Mouse (Mus musculus) limb, embryonic 10.5 days (tissue): ENCODE results near the gene Ank2. TPM values are rescaled to one million over a fixed set of nuclear protein-coding genes. Genes with fewer than 3 reads are reported as not detected.

Source experiments
- DNase-seq: peaks from one replicate; pipeline ENCODE4 v3.0.0-alpha.2; 2017; ENCODE audit warnings: low spot score
- H3K27ac ChIP-seq: fragments of 300-500 bp; sonication (generic); 2 replicates; pipeline ENCODE4 v1.5.1; 2016; ENCODE audit warnings: mild to moderate bottlenecking
- H3K27me3 ChIP-seq: fragments of 300-500 bp; sonication (generic); 2 replicates; pipeline ENCODE4 v1.6.1; 2016; ENCODE audit warnings: low read depth, mild to moderate bottlenecking; ENCODE audit not compliant: poor library complexity, severe bottlenecking
- H3K36me3 ChIP-seq: fragments of 300-500 bp; sonication (generic); 2 replicates; pipeline ENCODE4 v1.6.1; 2016; ENCODE audit warnings: mild to moderate bottlenecking, moderate library complexity
- H3K4me1 ChIP-seq: fragments of 300-500 bp; sonication (generic); 2 replicates; pipeline ENCODE4 v1.6.1; 2016
- H3K4me3 ChIP-seq: fragments of 300-500 bp; sonication (generic); 2 replicates; pipeline ENCODE4 v1.5.1; 2016; ENCODE audit warnings: mild to moderate bottlenecking, moderate library complexity
- H3K9me3 ChIP-seq: fragments of 300-500 bp; sonication (generic); replicated peaks from 2 replicates; pipeline ENCODE4 v1.6.1; 2016; ENCODE audit warnings: mild to moderate bottlenecking
- WGBS: fragments of 180-500 bp; shearing (Covaris S2); methylation state at CpG from one replicate; pipeline ENCODE4 v1.1.7; 2016; 5-methylcytosine and 5-hydroxymethylcytosine counted together
- polyA plus RNA-seq: library from polyadenylated mRNA; unstranded; fragments of >200 nt; fragmentation: Nextera tagmentation; extraction: Ambion mirVana; gene quantifications from 2 replicates; pipeline ENCODE4 v1.2.1, GENCODE M21; 2016

Ank2 gene
- polyA plus RNA-seq, 1 experiment from 2014 or later: 15.3 TPM

DNA sequence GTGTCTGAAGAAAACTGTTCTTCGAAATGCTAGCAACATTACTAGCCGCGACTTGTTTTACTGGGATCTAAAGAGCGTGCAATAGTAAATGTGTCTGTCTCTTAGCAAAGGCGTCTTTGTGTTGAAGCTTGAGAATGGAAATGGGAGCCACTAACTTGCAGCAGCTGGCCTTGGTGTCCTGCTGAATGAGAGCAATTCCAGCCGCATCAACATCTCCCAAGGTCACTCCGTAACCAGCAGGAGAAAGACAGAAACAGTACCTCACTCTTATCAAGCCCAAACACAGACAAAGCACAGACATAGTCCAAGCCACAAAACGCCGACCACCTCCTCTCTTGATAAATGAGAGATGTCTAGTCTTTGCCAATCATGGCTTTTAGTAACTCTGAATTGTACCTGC lies 278.3 kb downstream of the Ank2 start:
- no peaks in the 10 kb centered on the region for H3K9me3 ChIP-seq
- no peaks in the 10 kb centered on the region for H3K36me3 ChIP-seq
- peaks cover 6% of the 10 kb centered on the region for H3K4me1 ChIP-seq
- no peak for DNase-seq
- 92% methylated on average over 9 of the region's 9 CpGs for WGBS
- H3K27me3 ChIP-seq: peaks cover 6% of the 10 kb centered on the region
- no peak overlapping the region for H3K4me3 ChIP-seq
- H3K27ac ChIP-seq: no peak overlapping the region

GRCm38 (mm10) chr3:127213534-127213933 lies 285.6 kb downstream of the Ank2 start:
- no peak overlapping the region for H3K4me3 ChIP-seq
- no peaks in the 10 kb centered on the region for H3K27me3 ChIP-seq
- DNase-seq: no peak
- no peaks in the 10 kb centered on the region for H3K36me3 ChIP-seq
- H3K27ac ChIP-seq: no peak overlapping the region
- no peaks in the 10 kb centered on the region for H3K9me3 ChIP-seq
- H3K4me1 ChIP-seq: no peaks in the 10 kb centered on the region
- WGBS: 70% methylated on average over 5 of the region's 5 CpGs

GRCm38 (mm10) chr3:127211119-127211518 lies 288.0 kb downstream of the Ank2 start:
- H3K4me3 ChIP-seq: no peak overlapping the region
- H3K36me3 ChIP-seq: no peaks in the 10 kb centered on the region
- WGBS: 85% methylated on average over 3 of the region's 3 CpGs
- DNase-seq: no peak
- peaks cover 2% of the 10 kb centered on the region; the same call in 1 of the 2 replicates for H3K4me1 ChIP-seq
- no peaks in the 10 kb centered on the region for H3K27me3 ChIP-seq
- H3K9me3 ChIP-seq: no peaks in the 10 kb centered on the region
- H3K27ac ChIP-seq: no peak overlapping the region

DNA sequence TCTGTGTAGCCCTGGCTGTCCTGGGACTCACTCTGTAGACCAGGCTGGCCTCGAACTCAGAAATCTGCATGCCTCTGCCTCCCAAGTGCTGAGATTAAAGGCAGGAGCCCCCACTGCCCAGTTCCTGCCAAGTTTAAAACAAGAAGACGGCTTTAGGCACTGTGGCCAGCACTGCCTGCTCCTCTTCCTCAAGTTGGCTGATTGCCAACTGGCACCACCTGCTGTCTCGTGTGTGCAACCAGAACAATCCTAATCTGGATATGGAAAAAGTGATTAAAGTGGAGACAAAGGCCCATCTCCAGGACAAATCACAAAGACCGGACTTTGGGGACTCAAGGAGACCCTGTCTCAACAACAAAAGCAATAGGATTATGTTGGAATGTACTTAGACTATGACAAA lies 288.6 kb downstream of the Ank2 start:
- Histone ChIP-seq H3K9me3 (no peaks in the 10 kb centered on the region), H3K36me3 (no peaks in the 10 kb centered on the region), H3K27ac (no peak overlapping the region), H3K4me1 (peaks cover 5% of the 10 kb centered on the region; the same call in 1 of the 2 replicates), H3K4me3 (no peak overlapping the region), H3K27me3 (no peaks in the 10 kb centered on the region)
- 76% methylated on average over 4 of the region's 4 CpGs for WGBS
- no peak for DNase-seq

DNA sequence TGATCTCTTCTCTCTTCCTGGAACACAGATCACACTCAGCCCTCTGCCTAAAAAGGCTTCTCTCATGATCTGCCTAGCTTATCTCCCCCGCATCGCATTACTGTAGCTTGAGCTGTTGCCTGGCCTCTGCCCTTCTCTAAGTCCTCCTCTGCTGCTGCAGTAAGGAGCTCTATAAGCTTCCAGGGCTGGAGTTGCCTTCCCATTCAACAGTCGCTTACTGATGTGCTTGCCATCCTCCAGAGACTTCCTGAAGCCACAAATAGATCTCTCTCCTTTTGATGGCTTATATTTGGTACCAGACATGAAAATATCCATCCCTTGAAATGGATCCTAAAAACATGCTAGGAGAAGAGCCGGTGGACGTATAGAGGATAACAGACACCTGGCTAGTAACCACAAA lies 290.3 kb downstream of the Ank2 start:
- Histone ChIP-seq H3K27ac (no peak overlapping the region), H3K9me3 (no peaks in the 10 kb centered on the region), H3K36me3 (no peaks in the 10 kb centered on the region), H3K4me3 (no peak overlapping the region), H3K4me1 (peaks cover 5% of the 10 kb centered on the region; the same call in 1 of the 2 replicates), H3K27me3 (no peaks in the 10 kb centered on the region)
- 91% methylated on average over 5 of the region's 5 CpGs for WGBS
- no peak for DNase-seq

- no peak for DNase-seq
- Histone ChIP-seq H3K27ac (no peak overlapping the region), H3K4me1 (peaks cover 5% of the 10 kb centered on the region; the same call in 1 of the 2 replicates), H3K27me3 (no peaks in the 10 kb centered on the region), H3K4me3 (no peak overlapping the region), H3K36me3 (no peaks in the 10 kb centered on the region), H3K9me3 (no peaks in the 10 kb centered on the region)
- WGBS: 81% methylated on average over 5 of the region's 5 CpGs
Measured at GRCm38 (mm10) chr3:127205883-127206434, 293.2 kb downstream of the Ank2 start.

DNA sequence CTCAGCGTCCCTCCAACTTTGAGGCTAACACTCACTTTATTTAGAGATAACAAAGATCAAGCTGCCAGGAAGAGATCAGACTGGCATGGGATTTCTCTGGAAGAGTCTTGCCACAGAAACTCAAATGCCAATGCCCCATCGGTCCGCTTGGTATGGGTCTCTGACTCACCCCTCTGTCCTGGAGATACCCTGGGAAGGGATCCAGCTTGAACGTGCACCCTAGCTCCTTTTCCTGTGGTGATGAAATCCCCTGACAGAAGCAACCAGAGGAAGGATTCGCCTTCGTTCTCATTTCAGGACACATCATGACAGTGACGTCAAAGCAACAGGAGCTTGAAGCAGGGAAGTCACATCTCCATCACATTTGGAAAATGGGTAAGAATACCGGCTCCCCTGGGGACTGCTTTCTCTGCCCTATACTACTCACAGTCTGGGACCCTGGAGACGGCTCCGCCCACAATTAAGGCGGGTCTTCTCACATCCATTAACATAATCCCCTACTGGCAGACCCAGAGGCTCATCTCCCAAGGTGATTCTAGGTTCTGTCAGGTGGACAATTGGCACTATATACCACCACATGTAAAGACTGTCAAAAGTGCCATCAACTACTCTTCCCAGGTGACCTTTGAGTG lies 296.6 kb downstream of the Ank2 start:
- Histone ChIP-seq H3K4me1 (peaks cover 5% of the 10 kb centered on the region; the same call in 1 of the 2 replicates), H3K27me3 (no peaks in the 10 kb centered on the region), H3K27ac (no peak overlapping the region), H3K36me3 (no peaks in the 10 kb centered on the region), H3K4me3 (no peak overlapping the region), H3K9me3 (no peaks in the 10 kb centered on the region)
- 48% methylated on average over 11 of the region's 11 CpGs for WGBS
- no peak for DNase-seq

- no peaks in the 10 kb centered on the region for H3K4me1 ChIP-seq
- no peaks in the 10 kb centered on the region for H3K36me3 ChIP-seq
- 87% methylated on average over 3 of the region's 3 CpGs for WGBS
- H3K27ac ChIP-seq: no peak overlapping the region
- no peak for DNase-seq
- no peaks in the 10 kb centered on the region for H3K27me3 ChIP-seq
- no peak overlapping the region for H3K4me3 ChIP-seq
- no peaks in the 10 kb centered on the region for H3K9me3 ChIP-seq
Measured at GRCm38 (mm10) chr3:127200789-127201188, 298.4 kb downstream of the Ank2 start.

DNA sequence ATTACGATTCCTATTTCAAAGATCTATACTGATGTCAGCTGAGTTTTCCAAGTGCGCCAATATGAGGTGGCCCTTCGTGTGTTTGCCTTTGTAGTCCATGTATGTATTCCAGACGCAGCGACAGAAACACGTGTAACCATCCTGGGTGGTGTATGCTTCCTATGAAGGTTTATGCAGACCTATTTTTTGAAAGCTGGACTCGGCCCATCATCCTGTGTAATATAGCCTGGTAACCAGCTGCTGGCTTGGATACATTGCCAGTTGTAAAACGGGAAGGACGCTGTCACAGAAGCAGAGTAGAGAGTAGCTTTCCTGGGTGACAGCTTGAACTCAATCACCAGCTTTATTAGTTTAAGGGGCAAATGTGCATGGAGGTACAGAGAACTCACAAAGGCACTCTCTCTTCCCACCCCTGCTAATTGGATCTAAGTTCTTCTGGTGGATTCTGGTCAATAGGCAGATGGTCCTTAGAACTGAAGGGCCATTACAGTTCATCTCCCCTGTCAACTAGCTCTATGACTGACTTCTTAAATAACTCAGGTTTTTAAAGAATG lies 300.0 kb downstream of the Ank2 start:
- Histone ChIP-seq H3K9me3 (no peaks in the 10 kb centered on the region), H3K27ac (no peak overlapping the region), H3K36me3 (no peaks in the 10 kb centered on the region), H3K4me1 (no peaks in the 10 kb centered on the region), H3K4me3 (no peak overlapping the region), H3K27me3 (no peaks in the 10 kb centered on the region)
- WGBS: 92% methylated on average over 9 of the region's 9 CpGs
- DNase-seq: no peak

GRCm38 (mm10) chr3:127198656-127199055 lies 300.5 kb downstream of the Ank2 start:
- no peak for DNase-seq
- no peak overlapping the region for H3K4me3 ChIP-seq
- 96% methylated on average over 7 of the region's 7 CpGs for WGBS

GRCm38 (mm10) chr3:127188789-127189128 lies 310.4 kb downstream of the Ank2 start:
- no peak overlapping the region for H3K4me3 ChIP-seq
- H3K4me1 ChIP-seq: no peaks in the 10 kb centered on the region
- no peak overlapping the region for H3K27ac ChIP-seq
- DNase-seq: no peak
- no peaks in the 10 kb centered on the region for H3K36me3 ChIP-seq
- WGBS: 93% methylated on average over 5 of the region's 5 CpGs
- H3K9me3 ChIP-seq: no peaks in the 10 kb centered on the region
- no peaks in the 10 kb centered on the region for H3K27me3 ChIP-seq

More at GRCm38 (mm10) chr3:127198656-127199055, 300.5 kb downstream of the Ank2 start:
- Histone ChIP-seq H3K9me3 (no peaks in the 10 kb centered on the region), H3K4me1 (no peaks in the 10 kb centered on the region), H3K27me3 (no peaks in the 10 kb centered on the region), H3K36me3 (no peaks in the 10 kb centered on the region), H3K27ac (no peak overlapping the region)

DNA sequence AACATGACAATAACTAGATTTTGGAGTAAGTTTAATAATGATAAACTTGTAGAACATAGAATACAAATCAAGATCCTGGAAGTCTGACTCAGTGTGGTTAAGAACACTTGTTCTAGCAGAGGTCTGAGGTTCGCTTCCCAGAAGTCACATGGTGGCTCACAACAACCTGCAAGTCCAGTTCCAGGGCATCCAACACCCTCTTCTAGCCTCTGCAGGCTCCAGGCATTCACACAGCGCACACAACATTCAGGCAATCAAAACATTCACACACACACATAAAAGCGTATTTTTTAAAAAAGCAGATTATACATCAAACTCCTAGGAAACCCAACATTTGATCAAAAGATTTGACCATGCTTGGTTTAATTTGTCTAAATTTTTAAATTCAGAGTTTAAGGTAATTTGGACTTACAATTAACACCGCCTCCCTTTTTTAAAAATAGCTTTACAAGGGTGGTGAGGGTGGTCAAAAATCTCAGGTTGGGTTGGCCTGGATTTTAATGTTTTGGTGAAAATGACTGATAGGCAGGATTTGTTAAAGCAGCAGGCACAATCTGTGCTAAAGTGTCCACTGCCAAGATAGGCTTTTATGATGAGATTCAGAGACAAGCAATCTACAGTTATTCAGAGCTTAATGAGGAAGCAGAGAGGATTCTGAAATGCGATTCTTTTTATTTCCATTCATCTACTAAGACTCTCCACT lies 310.9 kb downstream of the Ank2 start:
- Histone ChIP-seq H3K4me1 (no peaks in the 10 kb centered on the region), H3K27ac (no peak overlapping the region), H3K36me3 (no peaks in the 10 kb centered on the region), H3K27me3 (no peaks in the 10 kb centered on the region), H3K9me3 (no peaks in the 10 kb centered on the region), H3K4me3 (no peak overlapping the region)
- DNase-seq: no peak
- 95% methylated on average over 5 of the region's 5 CpGs for WGBS

DNA sequence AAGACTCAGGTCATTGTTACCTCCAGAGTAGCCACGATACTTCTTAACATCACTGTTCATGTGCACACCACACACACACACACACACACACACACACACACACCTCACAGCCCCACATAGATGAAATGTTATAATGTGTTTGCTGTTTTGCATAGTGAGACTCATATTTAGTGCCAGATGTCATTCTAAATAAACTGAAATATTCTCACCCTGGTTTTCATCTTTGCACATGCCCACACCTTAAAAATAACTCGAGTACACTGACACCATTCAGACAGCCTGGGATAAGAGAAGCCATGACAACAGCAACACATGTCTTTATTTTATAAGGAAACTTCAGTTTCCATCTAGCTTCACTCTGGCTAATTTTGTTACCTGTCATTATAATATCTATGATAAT lies 312.1 kb downstream of the Ank2 start:
- H3K27me3 ChIP-seq: no peaks in the 10 kb centered on the region
- no peak for DNase-seq

More for the DNA sequence above, 312.1 kb downstream of the Ank2 start:
- WGBS: 91% methylated on average over 2 of the region's 2 CpGs
- H3K4me1 ChIP-seq: no peaks in the 10 kb centered on the region
- no peak overlapping the region for H3K27ac ChIP-seq
- no peak overlapping the region for H3K4me3 ChIP-seq
- H3K9me3 ChIP-seq: no peaks in the 10 kb centered on the region
- H3K36me3 ChIP-seq: no peaks in the 10 kb centered on the region
